Mouse (Mus musculus): ENCODE data around the gene Fcrlb. TPM values are rescaled to one million over a fixed set of nuclear protein-coding genes. Genes with fewer than 3 reads are reported as not detected.
A peak's percentile ranks its signal among the peaks of the same experiment; 100 is the strongest.

The Fcrlb gene
- polyA plus RNA-seq, 1 experiment = 0.23 TPM

- peak; percentile 31 for DNase-seq (ENCODE audit: low spot score)
Measured at GRCm38 (mm10) chr1:170868107-170868904, 44.4 kb downstream of the Fcrlb start.

GRCm38 (mm10) chr1:170867691-170868105 is 45.0 kb downstream of the Fcrlb start, which contains the start of gene Atf6:
Gene Atf6, minus strand, starts transcription at chr1:170867771.
- DNase-seq (ENCODE audit: low spot score) = peak; percentile 96

- DNase-seq (ENCODE audit: low spot score) = peak; percentile 24
Measured at GRCm38 (mm10) chr1:170866992-170867690, 45.6 kb downstream of the Fcrlb start.

GRCm38 (mm10) chr1:170865406-170865805 is 47.3 kb downstream of the Fcrlb start:
- no peak for DNase-seq (ENCODE audit: low spot score)

GRCm38 (mm10) chr1:170864754-170865153 is 48.0 kb downstream of the Fcrlb start:
- DNase-seq (ENCODE audit: low spot score) = no peak

GRCm38 (mm10) chr1:170864234-170864633 is 48.5 kb downstream of the Fcrlb start:
- DNase-seq (ENCODE audit: low spot score) = no peak

GRCm38 (mm10) chr1:170863033-170863432 is 49.7 kb downstream of the Fcrlb start:
- no peak for DNase-seq (ENCODE audit: low spot score)

GRCm38 (mm10) chr1:170862435-170862717 is 50.4 kb downstream of the Fcrlb start:
- no peak for DNase-seq (ENCODE audit: low spot score)

- DNase-seq (ENCODE audit: low spot score) = no peak
Measured at GRCm38 (mm10) chr1:170861671-170862434, 50.9 kb downstream of the Fcrlb start.

- DNase-seq (ENCODE audit: low spot score) = no peak
Measured at GRCm38 (mm10) chr1:170858872-170859271, 53.9 kb downstream of the Fcrlb start.

- DNase-seq (ENCODE audit: low spot score) = no peak
Measured at GRCm38 (mm10) chr1:170857369-170857768, 55.4 kb downstream of the Fcrlb start.

Other genes with a start within 250 kb of the Fcrlb start
- 12.6 and 14.3 TPM in 2 replicates for gene Atf6, start 45.2 kb downstream of the Fcrlb start, polyA plus RNA-seq (2012; rRNA removed)
- gene Gm26620, start 27.9 kb downstream of the Fcrlb start, polyA plus RNA-seq (2012; rRNA removed) = 0.81 and 1.0 TPM in 2 replicates
- 25.4 and 29.1 TPM in 2 replicates for gene Dusp12, start 27.4 kb downstream of the Fcrlb start, polyA plus RNA-seq (2012; rRNA removed)
- 0.50 and 0.78 TPM in 2 replicates for gene Fcrla, start 14.6 kb upstream of the Fcrlb start, polyA plus RNA-seq (2012; rRNA removed)
- 28.5 and 36.1 TPM in 2 replicates for gene Fcgr2b, start 63.6 kb upstream of the Fcrlb start, polyA plus RNA-seq (2012; rRNA removed)
- gene Fcgr4, start 106.0 kb upstream of the Fcrlb start, polyA plus RNA-seq (2012; rRNA removed) = 2.7 and 5.9 TPM in 2 replicates
- 30.3 and 31.5 TPM in 2 replicates for gene Fcgr3, start 152.0 kb upstream of the Fcrlb start, polyA plus RNA-seq (2012; rRNA removed)
- 11.3 and 12.6 TPM in 2 replicates for gene Cfap126, start 201.0 kb upstream of the Fcrlb start, polyA plus RNA-seq (2012; rRNA removed)
- 286 and 310 TPM in 2 replicates for gene Sdhc, start 237.7 kb upstream of the Fcrlb start, polyA plus RNA-seq (2012; rRNA removed)
- gene Mpz, start 237.8 kb upstream of the Fcrlb start, polyA plus RNA-seq (2012; rRNA removed) = 24.1 and 28.5 TPM in 2 replicates

Data from urinary bladder, adult 2 months (tissue).